Mouse (Mus musculus): ENCODE measurements around the gene Slc35e3. TPM values are rescaled to one million over a fixed set of nuclear protein-coding genes. Genes with fewer than 3 reads are reported as not detected.
A peak's percentile ranks its signal among the peaks of the same experiment; 100 is the strongest.
"Not testable (repeated sequence)": the region's sequence is repeated elsewhere in the genome, so short reads cannot be mapped to it uniquely, and the experiment has no call there.

The Slc35e3 gene
- polyA plus RNA-seq, 1 experiment from 2014 or later = 25.1 TPM

DNA sequence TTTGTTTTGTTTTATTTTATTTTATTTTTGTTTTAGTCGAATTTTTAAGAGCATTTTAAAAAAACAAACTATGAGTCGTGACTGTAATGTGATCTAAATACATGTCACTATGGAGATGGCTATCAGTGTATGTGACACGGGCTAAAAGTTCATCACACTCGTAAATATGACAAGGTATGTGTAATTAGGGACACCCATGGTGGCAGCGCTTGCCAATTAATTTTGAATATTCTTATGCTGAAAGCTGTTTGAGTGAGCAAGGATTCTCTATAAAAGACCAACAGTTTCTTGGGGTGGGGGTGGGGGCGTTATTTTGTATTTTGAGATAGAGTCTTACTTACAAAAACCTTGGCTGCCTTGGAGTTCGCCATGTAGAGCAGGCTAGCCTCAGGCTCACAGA, 20.5 kb downstream of the Slc35e3 start:
- Histone ChIP-seq H3K27ac (peak overlapping the region; percentile 43; the same call in 1 of the 2 replicates), H3K9me3 (no peaks in the 10 kb centered on the region), H3K4me3 (no peak overlapping the region), H3K9ac (no peak overlapping the region), H3K27me3 (no peaks in the 10 kb centered on the region), H3K36me3 (no peaks in the 10 kb centered on the region), H3K4me1 (0 out of 2 replicates have a peak, but pooled peaks cover 3% of the 10 kb centered on the region), H3K4me2 (no peak overlapping the region)
- no peak for ATAC-seq (ENCODE audit: insufficient number of reproducible peaks, low FRiP score, low TSS enrichment, low read depth)
- 61% methylated on average over 7 of the region's 7 CpGs for WGBS

DNA sequence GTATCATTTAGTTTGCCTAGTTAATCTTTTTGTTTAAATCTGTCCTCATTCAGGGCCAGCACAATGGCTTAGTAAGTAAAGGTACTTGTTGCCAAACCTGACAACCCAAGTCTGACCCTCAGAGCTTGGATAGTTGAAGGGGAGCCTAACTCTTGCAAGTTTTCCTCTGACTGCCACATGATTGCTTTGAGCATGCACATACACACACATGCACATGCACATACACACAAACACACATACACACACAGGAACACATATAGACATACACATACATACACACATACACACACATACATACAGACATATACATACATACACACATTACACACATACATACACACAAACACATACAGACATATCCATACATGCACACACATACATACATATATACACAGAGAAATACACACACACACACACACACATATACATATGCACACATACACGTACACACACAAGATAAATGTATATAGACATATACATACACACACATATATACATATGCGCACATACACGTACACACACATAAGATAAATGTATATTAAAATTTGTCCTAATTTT, 21.3 kb downstream of the Slc35e3 start:
- Histone ChIP-seq H3K27ac (no peak overlapping the region), H3K9me3 (no peaks in the 10 kb centered on the region), H3K4me3 (no peak overlapping the region), H3K4me1 (0 out of 2 replicates have a peak, but pooled peaks cover 3% of the 10 kb centered on the region), H3K27me3 (no peaks in the 10 kb centered on the region), H3K36me3 (no peaks in the 10 kb centered on the region), H3K9ac (no peak overlapping the region), H3K4me2 (no peak overlapping the region)
- 84% methylated on average over 3 of the region's 3 CpGs for WGBS
- ATAC-seq (ENCODE audit: insufficient number of reproducible peaks, low FRiP score, low TSS enrichment, low read depth) = no peak

DNA sequence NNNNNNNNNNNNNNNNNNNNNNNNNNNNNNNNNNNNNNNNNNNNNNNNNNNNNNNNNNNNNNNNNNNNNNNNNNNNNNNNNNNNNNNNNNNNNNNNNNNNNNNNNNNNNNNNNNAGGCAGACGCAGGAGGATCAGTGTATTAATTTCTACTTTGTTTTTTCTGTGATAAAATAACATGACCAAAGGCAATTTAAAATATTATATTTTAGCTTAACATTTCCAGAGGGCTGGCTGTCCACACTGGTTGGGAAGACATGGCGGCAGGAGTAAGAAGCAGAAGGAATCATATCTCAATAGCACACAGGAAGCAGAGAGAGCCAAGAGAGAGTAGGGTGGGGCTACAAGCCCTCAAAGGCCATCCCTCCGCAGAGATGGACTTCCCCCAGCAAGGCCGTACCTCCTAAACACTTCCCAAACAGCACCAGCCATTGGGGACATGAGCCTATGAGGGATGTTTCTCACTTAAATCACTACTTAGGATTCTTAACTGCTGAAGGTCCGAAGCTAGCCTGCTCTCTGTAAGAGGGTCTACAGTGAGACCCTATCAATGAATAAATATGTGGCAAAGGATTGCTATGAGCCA, 21.9 kb downstream of the Slc35e3 start:
- no peaks in the 10 kb centered on the region for H3K4me1 ChIP-seq
- 80% methylated on average over 5 of the region's 5 CpGs for WGBS
- no peak for ATAC-seq (ENCODE audit: insufficient number of reproducible peaks, low FRiP score, low TSS enrichment, low read depth)
- no peaks in the 10 kb centered on the region for H3K27me3 ChIP-seq
- H3K9ac ChIP-seq = no peak overlapping the region
- H3K9me3 ChIP-seq = no peaks in the 10 kb centered on the region
- H3K4me3 ChIP-seq = no peak overlapping the region
- H3K27ac ChIP-seq = no peak overlapping the region
- H3K36me3 ChIP-seq = no peaks in the 10 kb centered on the region
- no peak overlapping the region for H3K4me2 ChIP-seq

DNA sequence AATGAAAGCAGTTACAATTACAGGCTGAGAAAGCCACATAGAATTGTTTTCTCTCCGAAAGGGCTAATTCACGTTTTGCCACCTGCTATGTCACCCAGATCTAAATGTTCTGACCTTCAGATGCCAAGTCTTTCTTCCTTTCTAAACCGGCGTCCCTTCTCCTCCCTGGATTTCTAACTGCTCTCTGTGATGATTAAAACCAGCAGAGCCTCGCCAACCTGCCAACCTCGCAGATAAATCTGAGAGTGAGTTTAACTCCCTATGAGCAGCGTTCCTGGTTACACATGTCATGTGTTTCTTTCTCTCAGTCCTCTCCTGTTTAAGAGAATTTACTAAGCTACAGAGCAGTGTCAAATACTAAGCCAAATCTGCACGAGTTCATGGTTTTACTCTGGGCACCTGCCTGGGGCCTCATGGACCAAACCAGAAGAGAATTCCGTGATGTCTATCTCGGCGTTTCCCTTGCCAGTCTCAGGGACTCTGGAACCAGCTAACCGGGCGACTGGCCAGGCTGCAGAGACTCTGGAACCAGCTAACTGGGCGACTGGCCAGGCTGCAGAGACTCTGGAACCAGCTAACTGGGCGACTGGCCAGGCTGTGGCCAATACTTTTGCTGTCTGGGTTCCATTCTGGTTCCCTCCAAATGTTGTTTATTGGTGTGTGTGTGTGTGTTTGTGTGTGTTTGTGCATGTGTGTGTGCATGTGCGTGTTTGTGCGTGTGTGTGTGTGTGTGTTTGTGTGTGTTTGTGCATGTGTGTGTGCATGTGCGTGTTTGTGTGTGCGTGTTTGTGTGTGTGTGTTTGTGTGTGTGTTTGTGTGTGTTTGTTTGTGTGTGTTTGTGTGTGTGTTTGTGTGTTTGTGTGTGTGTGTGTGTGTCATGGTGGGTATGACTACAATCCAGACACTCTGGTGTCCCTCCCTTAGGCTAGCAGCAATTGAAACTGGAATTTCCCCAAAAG, 27.7 kb downstream of the Slc35e3 start:
- no peaks in the 10 kb centered on the region for H3K36me3 ChIP-seq
- ATAC-seq (ENCODE audit: insufficient number of reproducible peaks, low FRiP score, low TSS enrichment, low read depth) = no peak
- H3K4me2 ChIP-seq = no peak overlapping the region
- no peaks in the 10 kb centered on the region for H3K27me3 ChIP-seq
- no peak overlapping the region for H3K9ac ChIP-seq
- H3K27ac ChIP-seq = no peak overlapping the region
- WGBS = 49% methylated on average over 19 of the region's 19 CpGs
- peaks cover 6% of the 10 kb centered on the region; the same call in 1 of the 2 replicates for H3K4me1 ChIP-seq
- H3K9me3 ChIP-seq = no peaks in the 10 kb centered on the region
- H3K4me3 ChIP-seq = no peak overlapping the region

DNA sequence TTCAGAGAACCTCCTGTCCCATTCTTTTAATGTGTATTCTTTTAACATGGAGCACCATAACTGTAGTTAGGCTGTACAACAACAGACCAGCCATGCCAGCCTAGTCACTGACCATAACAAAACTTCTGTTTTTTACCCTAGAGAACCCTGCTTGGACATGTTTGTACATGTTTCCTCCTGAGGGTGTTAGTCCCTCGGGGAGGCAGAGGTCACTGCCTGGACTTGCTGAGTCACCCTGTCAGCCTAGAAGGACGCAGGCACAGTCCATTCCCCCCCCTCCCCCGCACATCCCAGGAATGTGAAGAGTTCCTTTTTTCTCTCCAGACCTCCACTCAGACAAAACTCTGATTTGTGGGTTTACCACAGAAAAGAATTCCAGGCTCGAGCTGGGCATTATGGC, 28.6 kb downstream of the Slc35e3 start:
- H3K9ac ChIP-seq = no peak overlapping the region
- no peaks in the 10 kb centered on the region for H3K27me3 ChIP-seq
- no peak overlapping the region for H3K27ac ChIP-seq
- 9% methylated on average over 4 of the region's 4 CpGs for WGBS
- H3K4me3 ChIP-seq = no peak overlapping the region
- no peaks in the 10 kb centered on the region for H3K9me3 ChIP-seq
- no peak for ATAC-seq (ENCODE audit: insufficient number of reproducible peaks, low FRiP score, low TSS enrichment, low read depth)
- H3K4me1 ChIP-seq = peaks cover 6% of the 10 kb centered on the region; the same call in 1 of the 2 replicates
- H3K4me2 ChIP-seq = no peak overlapping the region
- H3K36me3 ChIP-seq = no peaks in the 10 kb centered on the region

DNA sequence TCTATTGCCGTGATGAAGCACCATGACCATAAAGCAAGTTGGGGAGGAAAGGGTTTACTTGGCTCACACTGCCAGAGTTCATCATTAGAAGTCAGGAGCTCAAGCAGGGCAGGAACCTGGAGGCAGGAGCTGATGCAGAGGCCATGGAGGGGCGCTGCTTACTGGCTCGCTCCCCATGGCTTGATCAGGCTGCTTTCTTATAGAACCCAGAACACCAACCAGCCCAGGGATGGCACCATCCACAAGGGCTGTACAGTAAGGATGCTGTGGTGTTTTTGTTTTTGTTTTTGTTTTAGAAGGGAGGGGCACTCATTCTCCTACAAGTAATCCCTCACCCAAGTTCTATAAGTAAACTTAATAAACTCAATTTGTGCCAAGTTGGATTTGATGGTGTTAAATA, 29.5 kb downstream of the Slc35e3 start:
- Histone ChIP-seq H3K4me2 (no peak overlapping the region), H3K27me3 (no peaks in the 10 kb centered on the region), H3K36me3 (no peaks in the 10 kb centered on the region), H3K27ac (no peak overlapping the region), H3K4me3 (no peak overlapping the region), H3K4me1 (peaks cover 6% of the 10 kb centered on the region; the same call in 1 of the 2 replicates), H3K9me3 (no peaks in the 10 kb centered on the region), H3K9ac (no peak overlapping the region)
- no peak for ATAC-seq (ENCODE audit: insufficient number of reproducible peaks, low FRiP score, low TSS enrichment, low read depth)
- WGBS = 82% methylated on average over 3 of the region's 3 CpGs

DNA sequence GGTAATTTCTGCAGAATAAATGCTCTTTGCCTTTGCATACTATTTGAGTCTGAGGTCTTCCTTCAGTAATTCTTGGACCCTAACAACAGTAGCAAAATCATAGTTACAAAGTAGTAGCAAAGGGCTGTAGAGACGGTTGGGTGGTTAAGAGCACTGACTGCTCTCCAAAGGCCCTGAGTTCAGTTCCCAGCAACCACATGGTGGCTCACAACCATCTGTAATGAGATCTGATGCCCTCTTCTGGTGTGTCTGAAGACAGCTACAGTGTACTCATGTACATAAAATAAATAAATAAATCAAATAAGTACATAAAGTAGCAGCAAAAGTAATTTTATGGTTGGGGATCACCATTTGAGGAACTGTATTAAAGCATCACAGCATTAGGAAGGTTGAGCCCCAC, 30.5 kb downstream of the Slc35e3 start:
- not testable (repeated sequence) for ATAC-seq (ENCODE audit: insufficient number of reproducible peaks, low FRiP score, low TSS enrichment, low read depth); H3K4me3 ChIP-seq; H3K9ac ChIP-seq; H3K4me2 ChIP-seq; H3K27ac ChIP-seq; H3K9me3 ChIP-seq; H3K36me3 ChIP-seq; H3K27me3 ChIP-seq
- H3K4me1 ChIP-seq = peaks cover 12% of the 10 kb centered on the region
- 92% methylated on average over 1 of the region's 1 CpGs for WGBS

DNA sequence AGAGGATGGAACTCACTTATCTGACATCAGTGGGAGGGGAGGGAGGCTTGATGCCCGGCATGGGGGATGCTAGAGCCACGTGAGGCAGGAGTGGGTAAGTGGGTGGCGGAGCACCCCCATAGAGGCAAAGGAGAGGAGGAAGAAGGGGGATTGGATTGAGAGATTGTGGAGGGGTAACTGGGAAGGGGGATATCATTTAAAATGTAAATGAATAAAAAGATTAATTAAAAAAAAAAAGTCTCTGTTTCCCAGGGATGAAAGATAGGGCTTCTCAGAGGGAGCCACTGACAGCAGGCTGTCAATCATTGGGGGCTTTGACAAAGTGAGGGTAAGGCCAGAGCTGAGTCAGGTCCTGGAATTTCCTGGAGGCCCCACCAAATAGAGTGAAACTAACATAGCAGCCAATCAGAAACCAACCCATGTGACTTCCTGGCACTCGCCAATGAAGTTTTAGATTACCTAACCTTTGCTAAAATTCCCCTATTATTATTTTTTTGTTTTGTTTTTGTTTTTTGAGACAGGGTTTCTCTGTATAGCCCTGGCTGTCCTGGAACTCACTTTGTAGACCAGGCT, 31.2 kb downstream of the Slc35e3 start:
- Histone ChIP-seq H3K27ac (no peak overlapping the region), H3K36me3 (no peaks in the 10 kb centered on the region), H3K9ac (no peak overlapping the region), H3K4me2 (no peak overlapping the region), H3K9me3 (no peaks in the 10 kb centered on the region), H3K27me3 (no peaks in the 10 kb centered on the region), H3K4me3 (no peak overlapping the region), H3K4me1 (peaks cover 12% of the 10 kb centered on the region)
- WGBS = 70% methylated on average over 4 of the region's 4 CpGs
- no peak for ATAC-seq (ENCODE audit: insufficient number of reproducible peaks, low FRiP score, low TSS enrichment, low read depth)

DNA sequence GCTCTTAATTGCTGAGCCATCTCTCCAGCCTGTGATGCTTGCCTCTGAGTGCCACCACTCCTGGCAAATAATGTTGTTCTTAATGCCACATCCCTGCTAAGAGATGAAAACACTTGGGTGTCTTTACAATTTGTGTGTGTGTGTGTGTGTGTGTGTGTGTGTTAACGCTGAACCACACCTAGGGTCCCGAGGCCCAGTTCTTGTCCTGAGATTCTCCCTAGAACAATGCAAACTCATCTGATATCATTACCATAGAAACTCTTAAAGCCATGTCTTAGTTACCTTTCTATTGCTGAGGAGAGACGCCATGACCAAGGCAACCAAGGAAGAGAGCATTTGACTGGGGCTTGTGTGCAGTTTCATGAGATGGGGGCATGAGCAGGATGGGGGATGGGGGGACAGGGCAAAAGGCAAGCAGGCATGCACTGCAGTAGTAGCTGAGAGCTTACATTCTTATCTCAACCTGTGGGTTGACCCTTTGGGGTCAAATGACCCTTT, 32.1 kb downstream of the Slc35e3 start:
- WGBS = 85% methylated on average over 3 of the region's 3 CpGs
- ATAC-seq (ENCODE audit: insufficient number of reproducible peaks, low FRiP score, low TSS enrichment, low read depth) = no peak
- Histone ChIP-seq H3K9ac (no peak overlapping the region), H3K4me1 (peaks cover 12% of the 10 kb centered on the region), H3K27ac (no peak overlapping the region), H3K4me2 (no peak overlapping the region), H3K36me3 (no peaks in the 10 kb centered on the region), H3K4me3 (no peak overlapping the region), H3K27me3 (no peaks in the 10 kb centered on the region), H3K9me3 (no peaks in the 10 kb centered on the region)

DNA sequence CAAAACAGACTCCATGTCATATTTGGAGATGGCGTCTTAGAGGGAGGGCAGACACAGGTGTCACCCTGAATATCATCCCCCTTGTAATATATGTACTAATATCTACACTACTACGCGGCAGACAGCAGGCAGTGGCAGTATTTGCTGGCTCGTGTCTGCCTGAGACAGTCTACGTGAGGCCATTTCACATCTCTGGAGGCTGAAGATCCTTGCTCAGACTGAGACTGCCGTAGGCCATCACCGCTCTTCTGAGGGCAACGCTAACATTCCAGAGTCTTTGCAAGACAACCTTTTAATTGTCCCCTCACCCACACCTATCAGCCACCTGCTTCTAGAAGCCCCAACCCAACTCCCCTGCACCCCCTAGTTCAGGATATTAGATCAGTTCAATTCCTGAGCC, 32.7 kb downstream of the Slc35e3 start:
- Histone ChIP-seq H3K36me3 (no peaks in the 10 kb centered on the region), H3K4me1 (peaks cover 14% of the 10 kb centered on the region), H3K4me3 (no peak overlapping the region), H3K27ac (no peak overlapping the region), H3K27me3 (no peaks in the 10 kb centered on the region), H3K9me3 (no peaks in the 10 kb centered on the region), H3K4me2 (no peak overlapping the region), H3K9ac (no peak overlapping the region)
- no peak for ATAC-seq (ENCODE audit: insufficient number of reproducible peaks, low FRiP score, low TSS enrichment, low read depth)
- WGBS = 88% methylated on average over 8 of the region's 8 CpGs

DNA sequence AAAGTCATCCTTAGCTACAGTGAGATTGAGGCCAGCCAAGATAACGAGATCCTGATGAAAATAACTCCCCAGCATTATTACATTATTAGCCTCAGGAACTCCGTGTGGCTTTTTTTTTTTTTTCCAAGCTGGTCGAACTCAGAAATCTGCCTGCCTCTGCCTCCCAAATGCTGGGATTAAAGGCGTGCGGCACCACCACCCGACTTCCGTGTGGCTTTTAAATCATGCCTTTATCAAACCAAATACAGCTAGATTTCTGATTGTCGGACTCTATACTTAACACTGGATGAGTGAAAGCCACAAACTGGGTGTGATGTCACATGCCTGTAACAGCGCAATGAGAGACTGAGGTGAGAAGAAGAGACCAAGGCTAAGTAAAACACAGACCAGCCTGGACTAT, 33.3 kb downstream of the Slc35e3 start:
- Histone ChIP-seq H3K4me1 (peaks cover 12% of the 10 kb centered on the region), H3K4me2 (no peak overlapping the region), H3K27ac (no peak overlapping the region), H3K9me3 (no peaks in the 10 kb centered on the region), H3K36me3 (peaks cover under 1% of the 10 kb centered on the region; the same call in 1 of the 2 replicates), H3K27me3 (no peaks in the 10 kb centered on the region), H3K4me3 (no peak overlapping the region), H3K9ac (no peak overlapping the region)
- 82% methylated on average over 9 of the region's 9 CpGs for WGBS
- no peak for ATAC-seq (ENCODE audit: insufficient number of reproducible peaks, low FRiP score, low TSS enrichment, low read depth)

Measured in limb, embryonic 15.5 days (tissue).